Mouse (Mus musculus) ovary, adult 2 months (tissue): ENCODE results near the gene Cdkn2aipnl. TPM values are rescaled to one million over a fixed set of nuclear protein-coding genes. Genes with fewer than 3 reads are reported as not detected.

Source experiments
- polyA plus RNA-seq: library from polyadenylated mRNA; depleted of rRNA; stranded (reverse); fragments of >200 nt; gene quantifications from 2 replicates; pipeline ENCODE4 v1.2.3, GENCODE M21; 2012; rRNA removed

Cdkn2aipnl gene
- polyA plus RNA-seq = 18.1 and 23.8 TPM in 2 replicates

DNA sequence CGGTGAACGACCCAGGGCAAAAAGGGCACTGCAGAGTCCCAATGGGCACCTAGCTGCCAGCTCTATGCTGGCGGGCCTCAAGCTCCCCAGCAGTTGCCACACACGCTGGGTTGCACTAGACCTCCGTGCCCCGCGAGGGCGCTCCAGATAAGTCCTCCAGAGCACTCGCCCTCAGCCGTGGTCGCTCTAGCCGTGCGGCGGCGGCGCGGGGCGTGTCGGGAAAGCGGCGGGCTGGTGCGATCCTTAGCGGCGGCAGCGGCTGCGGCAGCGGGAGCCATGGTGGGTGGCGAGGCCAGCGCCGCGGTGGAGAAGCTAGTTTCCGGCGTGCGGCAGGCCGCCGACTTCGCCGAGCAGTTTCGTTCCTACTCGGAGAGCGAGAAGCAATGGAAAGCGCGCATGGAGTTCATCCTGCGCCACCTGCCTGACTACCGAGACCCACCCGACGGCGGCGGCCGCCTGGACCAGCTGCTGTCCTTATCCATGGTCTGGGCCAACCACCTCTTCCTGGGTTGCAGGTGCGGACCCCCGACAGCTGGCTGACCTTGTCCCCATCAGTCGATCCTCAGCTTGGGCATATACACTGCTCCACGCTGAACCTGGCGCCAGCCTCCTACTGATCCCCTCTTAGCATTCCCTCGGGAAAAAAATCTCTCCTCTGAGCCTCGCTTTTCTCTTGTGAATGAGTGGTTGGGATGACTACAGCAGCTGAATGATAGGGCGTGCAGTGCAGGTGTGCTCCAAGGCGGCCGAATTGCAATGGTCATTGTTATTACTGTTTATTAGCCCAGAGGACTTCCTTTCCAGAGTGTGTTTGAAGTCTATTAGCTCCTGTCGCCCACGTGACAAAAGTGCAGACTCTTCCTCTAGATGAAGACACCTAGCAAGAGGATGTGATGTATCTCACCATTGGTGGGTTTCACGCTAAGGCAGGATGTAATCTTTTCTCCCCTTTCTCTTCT, at the start of gene Cdkn2aipnl:
Gene Cdkn2aipnl (plus strand): TSS at position 219 of the 959 bp plus-strand sequence.

DNA sequence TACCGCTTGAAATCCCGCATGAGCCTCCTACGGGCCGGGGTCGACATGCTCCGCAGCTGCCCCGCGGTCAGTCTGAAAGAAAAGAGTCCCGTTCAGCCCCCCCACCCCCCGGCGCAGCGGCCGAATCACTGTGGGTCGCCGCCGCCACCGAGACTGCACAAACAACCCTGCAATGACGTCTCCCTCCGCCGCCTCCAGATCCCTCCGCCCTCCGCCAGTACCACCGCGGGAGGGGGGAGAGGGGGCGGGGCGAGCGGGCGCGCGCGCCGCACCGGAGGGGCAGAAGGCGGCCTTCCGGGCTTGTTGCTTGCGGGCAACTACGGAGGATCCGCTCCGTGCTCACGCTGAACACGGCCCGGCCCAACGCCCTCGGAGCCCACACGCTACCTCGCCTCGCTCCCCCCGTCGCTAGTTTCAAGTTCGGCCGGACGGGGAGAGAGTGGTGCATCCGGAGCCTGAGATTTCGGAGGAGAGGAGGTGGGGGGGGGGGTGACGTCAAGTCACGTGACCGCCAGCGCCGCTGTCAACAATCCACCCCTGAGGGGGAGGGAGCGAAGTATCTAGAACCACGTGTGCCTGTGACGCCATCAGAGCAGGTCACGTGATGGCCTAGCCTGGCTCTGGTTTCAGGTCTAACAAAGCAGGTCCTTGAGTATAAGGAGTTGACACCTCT, 33.0 kb downstream of the Cdkn2aipnl start, which contains the start of gene Ube2b:
Gene Ube2b (minus strand): TSS at position 473 of the 673 bp plus-strand sequence.

DNA sequence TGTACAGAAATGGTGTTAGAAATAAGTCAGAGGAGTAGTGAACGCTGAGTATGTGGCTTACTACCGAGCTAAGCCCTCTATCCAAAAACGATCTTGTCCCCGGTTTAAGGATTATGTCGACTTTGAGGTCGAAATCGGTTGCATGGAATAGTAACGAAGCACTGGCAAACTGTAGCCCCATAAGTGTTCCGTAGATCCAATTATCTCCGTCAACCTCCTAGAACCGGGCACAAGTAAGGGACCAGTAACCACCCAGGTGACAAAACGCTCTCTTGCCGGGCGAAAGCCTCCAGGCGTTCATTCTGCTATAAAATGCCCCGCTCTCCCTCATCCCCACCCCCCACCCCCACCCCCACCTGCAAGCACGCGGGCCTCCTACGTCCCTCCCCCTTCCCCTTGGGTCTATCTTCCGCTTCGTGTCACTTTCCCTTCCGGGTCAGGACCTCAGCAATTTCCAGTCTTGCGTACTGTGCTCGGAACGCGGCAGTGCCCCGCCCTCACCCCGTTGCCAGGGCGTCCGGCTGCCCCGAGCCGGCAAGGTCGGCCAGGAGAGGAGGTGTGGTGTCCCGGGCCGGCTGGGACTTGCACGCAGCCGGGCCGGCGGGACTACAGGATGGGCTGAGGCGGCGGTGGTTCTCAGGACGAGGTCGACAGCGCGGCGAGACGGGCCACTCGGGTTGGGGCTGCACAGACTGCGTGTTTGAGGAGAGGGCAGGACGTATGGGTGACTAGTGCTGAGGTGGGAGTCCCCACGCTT, 36.5 kb downstream of the Cdkn2aipnl start, which contains the start of gene Cdkl3:
Gene Cdkl3 (plus strand): TSS at position 450 of the 757 bp plus-strand sequence.

Other genes starting within 250 kb of the Cdkn2aipnl start
- gene Sec24a, start 204.0 kb upstream of the Cdkn2aipnl start, polyA plus RNA-seq = 16.8 and 21.2 TPM in 2 replicates
- gene Sar1b, start 204.0 kb upstream of the Cdkn2aipnl start, polyA plus RNA-seq = 4.7 and 9.5 TPM in 2 replicates
- gene Jade2, start 110.0 kb upstream of the Cdkn2aipnl start, polyA plus RNA-seq = 17.7 and 18.3 TPM in 2 replicates
- gene Ube2b, start 33.1 kb downstream of the Cdkn2aipnl start, polyA plus RNA-seq = 29.1 and 37.3 TPM in 2 replicates
- gene Cdkl3, start 36.6 kb downstream of the Cdkn2aipnl start, polyA plus RNA-seq = 2.2 and 2.4 TPM in 2 replicates
- gene Ppp2ca, start 131.0 kb downstream of the Cdkn2aipnl start, polyA plus RNA-seq = 33.9 and 47.4 TPM in 2 replicates
- gene Olfr1373, start 177.9 kb downstream of the Cdkn2aipnl start, polyA plus RNA-seq = not detected in 2 replicates
- not detected in 2 replicates for gene Olfr1371, start 246.3 kb downstream of the Cdkn2aipnl start, polyA plus RNA-seq